Mouse (Mus musculus): Measurements from ENCODE around the gene Fzd1. TPM values are rescaled to one million over a fixed set of nuclear protein-coding genes. Genes with fewer than 3 reads are reported as not detected.

Fzd1 gene
- polyA plus RNA-seq (2012; rRNA removed; ENCODE audit: low replicate concordance), result 6.9 and 11.9 TPM in 2 replicates

GRCm38 (mm10) chr5:4757902-4758301, at the start of gene Fzd1:
Gene Fzd1 (minus strand): TSS chr5:4758035.

